Mouse (Mus musculus): ENCODE measurements around the gene Anapc15.

Gene Anapc15

GRCm38 (mm10) chr7:101863415-101863814 is at the start of gene Anapc15:
Anapc15 (plus strand) TSS chr7:101863715.
- no peak for DNase-seq (ENCODE audit: low spot score in 2 of 2)

- no peak for DNase-seq (ENCODE audit: low spot score in 2 of 2)
Observed at GRCm38 (mm10) chr7:101817861-101818401, 45.6 kb upstream of the Anapc15 start, which contains the start of gene Phox2a. Phox2a (plus strand) TSS chr7:101818313.

GRCm38 (mm10) chr7:101820295-101821030 is 43.1 kb upstream of the Anapc15 start:
- DNase-seq (ENCODE audit: low spot score in 2 of 2), result no peak

- DNase-seq (ENCODE audit: low spot score in 2 of 2), result peak; percentile 16 to 24
Observed at GRCm38 (mm10) chr7:101821571-101822501, 41.7 kb upstream of the Anapc15 start.

GRCm38 (mm10) chr7:101822836-101823757 is 40.4 kb upstream of the Anapc15 start:
- no peak for DNase-seq (ENCODE audit: low spot score in 2 of 2)

GRCm38 (mm10) chr7:101823758-101824630 is 39.5 kb upstream of the Anapc15 start:
- no peak for DNase-seq (ENCODE audit: low spot score in 2 of 2)

- no peak for DNase-seq (ENCODE audit: low spot score in 2 of 2)
Observed at GRCm38 (mm10) chr7:101830373-101830772, 33.1 kb upstream of the Anapc15 start.

- DNase-seq (ENCODE audit: low spot score in 2 of 2), result no peak
Observed at GRCm38 (mm10) chr7:101831437-101831836, 32.1 kb upstream of the Anapc15 start.

- no peak for DNase-seq (ENCODE audit: low spot score in 2 of 2)
Observed at GRCm38 (mm10) chr7:101832372-101832771, 31.1 kb upstream of the Anapc15 start.

GRCm38 (mm10) chr7:101833352-101833751 is 30.2 kb upstream of the Anapc15 start:
- no peak for DNase-seq (ENCODE audit: low spot score in 2 of 2)

GRCm38 (mm10) chr7:101833916-101834584 is 29.5 kb upstream of the Anapc15 start:
- no peak for DNase-seq (ENCODE audit: low spot score in 2 of 2)

GRCm38 (mm10) chr7:101834903-101835302 is 28.6 kb upstream of the Anapc15 start:
- DNase-seq (ENCODE audit: low spot score in 2 of 2), result no peak

- no peak for DNase-seq (ENCODE audit: low spot score in 2 of 2)
Observed at GRCm38 (mm10) chr7:101835457-101836109, 27.9 kb upstream of the Anapc15 start.

- DNase-seq (ENCODE audit: low spot score in 2 of 2), result peak; percentile 36 to 51
Observed at GRCm38 (mm10) chr7:101836271-101837153, 27.0 kb upstream of the Anapc15 start.

GRCm38 (mm10) chr7:101837154-101837605 is 26.3 kb upstream of the Anapc15 start:
- DNase-seq (ENCODE audit: low spot score in 2 of 2), result peak in 1 of 2 experiments; percentile 18

GRCm38 (mm10) chr7:101837606-101838471 is 25.7 kb upstream of the Anapc15 start, which contains the start of gene Inppl1:
Inppl1 (minus strand) TSS chr7:101838229.
- peak; percentile 17 to 31 for DNase-seq (ENCODE audit: low spot score in 2 of 2)

GRCm38 (mm10) chr7:101844186-101844585 is 19.3 kb upstream of the Anapc15 start:
- no peak for DNase-seq (ENCODE audit: low spot score in 2 of 2)

Measured in natural killer cell, adult 2 months (primary cell).